Mouse (Mus musculus) megakaryocyte, embryonic 14.5 days (primary cell): Measurements from ENCODE around the gene Get4.

ENCODE experiments used
- FLI1 ChIP-seq: IDR thresholded peaks from 2 replicates; pipeline ENCODE4 v1.6.1; 2012; ENCODE audit warnings: low read length, inconsistent platforms, mixed read lengths
- GATA1 ChIP-seq: IDR thresholded peaks from 3 replicates; pipeline ENCODE4 v1.6.1; 2012; ENCODE audit warnings: mixed read lengths, low read length, inconsistent platforms, borderline replicate concordance

- TF ChIP-seq GATA1 = no peak
- no peak for TF ChIP-seq FLI1
These were observed 36.9 kb upstream of the Get4 start for GRCm38 (mm10) chr5:139215184-139215583.
